Mouse (Mus musculus): ENCODE results near the gene Zfp69.

Zfp69 gene

DNA sequence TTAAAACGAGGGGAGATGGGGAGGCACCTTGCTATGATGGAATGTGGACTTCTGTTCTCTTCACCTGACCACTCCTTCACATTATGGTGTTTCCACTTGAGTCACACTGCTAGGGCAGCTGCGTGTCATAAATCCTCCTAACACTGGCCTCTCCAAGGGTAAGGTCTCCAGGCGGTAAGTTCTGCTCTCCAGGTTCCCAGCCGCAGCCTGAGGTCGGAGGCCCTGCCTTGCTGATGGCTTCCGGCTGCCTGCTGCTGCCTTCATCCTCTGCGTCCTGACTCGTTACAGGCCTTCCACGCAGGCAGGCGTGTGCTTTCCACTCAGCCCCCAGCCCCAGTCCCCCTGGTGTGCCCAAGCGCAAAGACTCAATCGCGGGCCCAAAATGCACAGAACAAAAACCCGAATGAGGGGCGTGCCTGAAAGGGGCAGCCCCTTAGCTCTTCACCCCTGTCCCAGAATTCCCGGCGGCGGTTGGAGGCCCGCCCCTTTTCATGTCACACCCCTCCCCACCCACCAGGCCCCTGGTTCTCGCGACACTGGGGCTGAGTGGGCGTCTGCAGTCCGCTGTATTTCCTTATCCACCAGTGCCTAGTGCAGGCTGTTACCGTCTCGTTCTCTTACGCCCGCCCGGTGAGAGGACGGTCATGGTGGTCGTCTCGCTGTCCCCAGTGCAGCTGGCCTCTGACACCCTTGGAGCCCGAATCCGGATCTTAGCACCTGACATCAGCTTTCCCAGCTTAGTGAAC, 26.8 kb downstream of the Zfp69 start, which contains the start of gene Exo5:
Gene Exo5, minus strand, starts transcription at position 464 of the 746 bp plus-strand sequence.
- DNase-seq = peak; percentile 90

DNA sequence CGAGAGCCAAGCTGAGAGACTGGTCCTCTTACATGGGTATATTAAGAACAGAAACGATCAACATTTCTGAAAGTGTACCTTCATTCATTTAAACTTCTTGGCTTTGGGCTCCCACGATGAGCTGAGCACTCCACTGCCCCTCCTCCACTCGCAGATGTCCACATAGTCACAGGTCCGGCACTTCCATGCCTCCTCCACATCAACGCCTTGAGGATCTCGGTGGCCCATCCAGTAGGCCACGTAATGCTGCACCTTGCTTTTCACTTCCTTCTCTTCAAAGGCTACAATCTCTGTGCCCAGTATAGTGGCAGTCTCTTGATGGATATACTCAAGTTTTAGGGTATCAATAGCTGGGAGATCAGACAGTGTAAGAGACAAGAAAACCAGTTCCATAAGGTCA, 30.0 kb downstream of the Zfp69 start:
- no peak for DNase-seq

DNA sequence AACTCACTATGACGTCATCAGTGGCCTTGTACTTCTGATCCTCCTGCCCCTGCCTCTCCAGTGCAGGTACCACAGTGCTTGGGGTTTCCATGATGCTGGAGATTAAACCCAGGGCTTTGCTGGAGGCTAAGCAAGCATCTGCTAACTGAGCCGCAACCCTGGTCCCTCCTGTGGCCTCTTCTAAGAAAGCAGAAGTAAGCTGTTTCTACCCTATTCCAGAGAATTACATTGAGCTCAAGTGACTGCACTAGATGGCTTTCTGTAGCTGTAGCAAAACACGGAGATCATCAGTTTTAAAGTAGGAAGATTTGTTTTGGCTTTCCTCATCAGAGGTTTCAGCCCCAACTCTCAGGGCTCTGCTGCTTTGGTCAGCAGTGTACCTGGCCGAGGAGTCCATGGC, 37.0 kb downstream of the Zfp69 start:
- no peak for DNase-seq

DNA sequence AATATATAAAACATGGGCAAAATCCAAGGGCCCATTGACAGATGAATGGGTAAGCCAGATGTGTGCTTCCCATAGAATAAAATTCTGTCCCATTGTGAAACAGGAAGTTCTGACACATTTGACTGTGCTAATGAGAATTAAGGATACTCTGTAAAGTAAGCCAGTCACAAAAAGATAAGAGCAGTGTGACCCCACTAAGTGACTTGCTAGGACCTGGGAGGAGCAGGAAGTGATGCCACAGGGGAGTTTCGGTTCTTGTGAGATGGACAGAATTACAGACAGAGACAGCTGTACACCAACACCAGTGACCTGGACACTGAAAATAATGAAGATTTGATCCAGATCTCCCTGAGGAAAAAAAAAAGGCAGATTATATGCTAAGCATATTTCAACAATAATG, 37.6 kb downstream of the Zfp69 start:
- no peak for DNase-seq

DNA sequence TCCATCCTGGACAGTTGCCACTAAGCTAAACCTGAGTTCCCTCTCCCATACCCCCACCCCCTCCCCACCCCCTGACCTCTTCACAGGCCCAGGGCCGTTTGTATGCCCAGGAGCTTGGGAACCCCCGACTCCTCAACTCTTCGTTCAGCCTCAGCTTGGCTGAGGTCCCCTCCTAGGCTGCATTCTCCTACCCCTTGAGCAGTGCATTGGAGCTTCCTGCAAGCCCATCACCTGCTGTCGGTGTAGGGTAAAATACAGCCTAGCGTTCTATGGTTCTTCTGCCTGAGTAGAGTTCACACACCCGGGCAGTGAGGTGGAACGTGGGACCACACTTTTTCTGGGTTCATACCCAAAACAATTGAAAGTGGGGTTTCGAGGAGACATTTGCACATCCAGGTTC, 38.1 kb downstream of the Zfp69 start:
- no peak for DNase-seq

DNA sequence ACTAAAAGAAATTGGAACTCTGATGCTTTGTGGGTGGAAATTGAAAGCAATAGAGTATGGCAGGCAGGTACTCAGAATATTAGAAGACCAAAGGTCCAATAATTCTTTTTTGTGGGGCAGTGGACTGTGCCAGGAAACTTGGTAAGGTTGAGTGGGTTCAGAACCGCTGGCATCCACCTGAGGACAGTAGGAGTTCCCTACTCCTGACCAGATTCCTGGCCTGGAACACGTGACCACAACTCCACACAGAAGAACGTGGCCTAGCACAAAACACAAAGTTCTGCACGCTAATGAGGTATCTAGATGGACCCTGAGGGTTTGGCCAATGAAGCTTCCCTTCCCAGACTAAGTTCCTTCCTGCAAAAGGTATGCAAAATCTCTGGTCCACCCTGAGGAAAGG, 38.6 kb downstream of the Zfp69 start:
- DNase-seq = peak; percentile 64

DNA sequence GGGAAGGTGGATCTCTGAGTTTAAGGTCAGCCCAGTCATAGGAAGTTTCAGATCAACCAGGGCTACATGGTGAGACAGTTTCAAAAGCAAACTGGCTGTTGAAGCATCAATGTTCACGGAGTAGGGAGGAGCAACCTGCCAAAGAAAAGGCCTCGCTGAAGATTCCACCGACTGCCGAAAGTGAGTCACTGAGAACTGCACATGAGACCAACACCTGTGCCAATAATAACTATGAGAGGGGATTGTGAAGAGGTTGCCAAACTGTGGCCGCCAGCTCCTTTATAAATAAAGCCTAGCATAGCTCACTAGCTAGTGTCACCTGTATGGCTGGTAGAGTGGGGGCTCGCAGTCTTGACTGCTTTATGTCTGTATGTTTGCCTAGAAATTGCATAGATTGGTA, 40.4 kb downstream of the Zfp69 start:
- no peak for DNase-seq

DNA sequence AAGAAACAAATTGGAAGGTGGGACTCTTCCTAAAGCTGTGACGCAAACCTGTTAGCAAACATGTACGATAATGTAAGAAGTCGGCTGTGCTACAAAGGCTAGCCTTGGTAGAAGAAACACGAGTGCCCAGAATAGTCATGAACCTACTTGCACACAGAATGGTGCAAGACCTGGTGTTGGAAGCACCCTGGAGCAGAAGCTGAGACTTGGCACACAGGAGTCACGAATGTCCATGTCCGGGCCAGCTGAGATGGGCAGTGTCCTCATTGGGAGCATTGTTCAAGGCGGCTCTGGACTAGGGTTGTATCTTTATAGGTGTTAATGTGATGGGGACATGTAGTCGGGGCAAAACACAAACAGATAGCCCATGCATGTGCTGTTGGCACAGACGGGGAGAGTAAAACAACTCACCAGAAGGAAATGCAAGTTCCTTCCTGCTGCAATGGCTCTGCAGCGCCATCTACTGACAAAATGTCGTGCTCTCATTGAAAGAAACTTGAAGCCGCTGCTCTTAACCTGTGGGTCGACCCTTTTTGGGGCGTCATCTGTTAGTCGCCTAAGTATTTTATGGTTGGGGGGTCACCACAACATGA, 41.8 kb downstream of the Zfp69 start:
- DNase-seq = peak; percentile 52

DNA sequence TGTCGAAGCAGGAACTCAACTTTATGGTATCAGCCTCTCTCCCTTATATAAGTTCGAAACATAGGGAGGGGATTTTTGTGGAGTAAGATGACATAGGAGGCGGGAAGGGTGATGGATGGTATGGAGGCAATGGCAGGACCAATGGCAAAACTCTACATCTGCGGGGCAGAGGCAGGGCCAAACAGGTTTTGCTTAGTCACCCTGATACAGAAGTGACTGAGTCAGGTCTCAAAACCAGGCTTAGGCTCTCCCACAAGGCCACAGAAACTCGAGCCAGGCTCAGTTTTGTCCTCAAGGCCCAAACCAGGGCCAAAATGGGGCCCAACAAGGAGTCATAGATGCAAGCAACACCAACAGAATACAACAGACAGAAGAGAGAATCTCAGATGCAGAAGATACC, 45.9 kb downstream of the Zfp69 start:
- no peak for DNase-seq

DNA sequence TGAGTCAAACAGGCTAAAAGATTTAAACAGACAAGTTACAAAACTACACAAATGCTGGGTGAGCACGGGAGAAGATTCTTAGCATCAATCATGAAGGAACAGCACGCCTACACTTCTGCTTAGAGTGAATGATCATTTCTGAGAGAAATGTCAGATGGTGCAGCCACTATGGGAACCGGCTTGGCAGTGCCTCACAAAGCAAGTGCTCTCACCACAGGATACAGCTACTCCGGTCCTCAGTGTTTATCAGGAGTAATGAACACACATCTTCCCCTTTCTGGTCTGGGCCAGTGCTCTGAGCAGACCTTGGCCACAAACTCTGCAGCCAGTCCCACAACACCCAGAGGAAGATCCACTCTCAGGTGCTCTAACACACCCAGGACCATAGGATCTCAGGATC, 47.0 kb downstream of the Zfp69 start:
- no peak for DNase-seq

DNA sequence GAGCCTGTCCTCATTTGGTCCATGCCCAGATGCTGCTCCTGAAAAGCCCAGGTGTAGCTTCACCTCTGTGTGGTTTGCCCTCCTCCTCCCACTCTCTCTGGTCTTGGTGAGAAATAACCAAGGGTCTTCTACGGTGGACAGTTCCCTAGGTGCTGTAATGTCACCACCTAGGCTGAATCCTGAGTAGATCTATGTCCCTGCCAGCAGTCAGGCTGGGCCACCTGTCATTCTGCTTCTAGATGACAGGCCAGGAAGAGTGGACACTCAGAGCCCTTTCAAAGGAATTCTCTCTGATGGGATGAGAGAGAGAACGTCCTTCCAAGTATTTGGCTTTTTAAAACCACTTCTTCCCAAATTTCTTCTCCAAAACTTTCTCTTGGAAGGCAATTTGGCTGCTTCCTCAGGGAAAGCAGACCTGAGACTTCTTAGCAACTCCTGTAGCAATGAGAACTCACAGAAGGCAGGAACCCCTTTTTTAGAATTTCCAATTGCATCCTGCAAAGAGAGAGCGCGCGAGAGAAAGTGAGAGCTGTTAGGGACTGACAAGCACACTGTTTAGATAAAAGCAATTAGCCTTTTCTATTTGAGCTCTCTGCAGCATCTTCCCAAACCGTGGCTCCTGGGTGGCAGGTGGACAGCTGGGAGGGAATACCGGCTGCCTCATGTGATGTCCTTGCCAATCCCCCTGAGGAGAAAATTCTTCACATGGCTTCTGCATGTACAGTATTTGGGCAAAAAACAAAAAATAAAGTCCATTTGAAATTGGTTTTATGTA, 55.5 kb downstream of the Zfp69 start:
- no peak for DNase-seq

DNA sequence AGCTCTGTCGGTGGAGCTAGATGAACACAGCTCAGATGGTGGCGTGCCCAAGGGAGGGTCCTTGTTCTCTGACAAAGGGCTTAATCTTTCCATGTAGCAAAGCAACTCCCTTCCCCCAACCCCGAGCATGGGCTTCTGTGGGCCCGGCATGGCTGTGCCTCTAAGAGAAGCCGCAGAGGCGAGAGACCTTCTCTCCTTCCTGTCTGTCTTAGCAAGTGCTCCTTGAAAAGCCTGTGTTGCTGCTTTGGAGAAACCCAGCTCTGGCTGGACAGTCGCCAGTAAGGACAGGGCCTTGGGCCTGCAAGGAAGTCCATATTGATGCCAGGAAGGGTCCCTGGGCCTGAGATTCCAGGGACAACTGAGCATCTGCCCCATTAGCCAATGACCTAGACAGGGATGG, 56.3 kb downstream of the Zfp69 start:
- DNase-seq = no peak

DNA sequence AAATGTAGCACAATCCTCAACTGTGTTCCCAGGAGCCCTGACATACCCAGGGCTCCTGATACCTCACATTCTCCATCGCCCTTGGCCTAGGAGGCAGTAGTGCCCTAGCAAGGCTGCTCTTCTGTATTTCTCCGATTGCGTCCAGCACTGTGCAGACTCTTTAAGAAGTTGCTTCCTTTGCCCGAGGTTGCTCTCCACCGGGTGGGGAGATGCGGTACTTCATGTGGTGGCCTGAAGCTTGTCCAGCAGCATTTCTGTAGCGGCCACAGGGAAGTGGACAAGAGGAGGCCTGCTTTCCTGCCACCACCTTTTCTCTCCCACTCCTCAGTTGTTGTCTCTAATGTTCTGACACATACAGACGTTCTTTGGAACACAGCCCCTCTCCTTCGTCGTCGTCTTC, 56.9 kb downstream of the Zfp69 start:
- no peak for DNase-seq

DNA sequence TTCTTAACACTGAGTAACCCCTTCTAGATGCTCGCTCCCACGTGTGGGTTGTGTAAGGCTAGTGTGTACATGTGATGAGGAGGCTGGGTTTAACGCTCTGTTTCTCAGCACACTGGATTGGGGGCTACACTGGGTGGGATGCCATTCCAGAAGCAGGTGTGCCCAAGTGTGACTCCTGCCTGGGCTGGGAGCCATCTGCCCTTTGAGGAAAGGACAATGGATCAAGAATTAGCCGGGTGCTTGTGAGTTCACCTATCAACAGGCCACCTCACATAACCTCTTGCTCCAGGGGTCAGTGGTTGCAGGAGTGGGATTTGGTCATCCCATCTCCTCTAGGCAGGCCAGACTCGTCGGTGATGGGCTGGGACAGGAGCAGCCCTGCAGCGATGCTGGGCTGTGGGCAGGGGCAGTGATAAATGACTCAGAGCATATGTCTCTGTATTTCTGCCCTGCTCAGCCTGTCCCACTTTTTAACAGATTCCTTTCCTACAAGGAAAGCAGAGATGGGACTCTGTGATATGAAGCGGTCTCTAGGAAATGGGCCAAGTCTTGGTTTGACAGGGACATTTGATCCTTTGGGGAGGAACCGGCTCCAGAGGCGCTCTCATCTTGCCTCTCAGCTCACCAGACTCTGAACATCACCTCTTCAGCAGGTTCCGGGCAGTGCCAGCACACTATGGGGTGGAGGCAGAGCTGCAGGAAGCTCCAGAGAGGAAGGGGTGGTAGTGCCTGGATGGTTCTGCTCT, 57.7 kb downstream of the Zfp69 start:
- no peak for DNase-seq

DNA sequence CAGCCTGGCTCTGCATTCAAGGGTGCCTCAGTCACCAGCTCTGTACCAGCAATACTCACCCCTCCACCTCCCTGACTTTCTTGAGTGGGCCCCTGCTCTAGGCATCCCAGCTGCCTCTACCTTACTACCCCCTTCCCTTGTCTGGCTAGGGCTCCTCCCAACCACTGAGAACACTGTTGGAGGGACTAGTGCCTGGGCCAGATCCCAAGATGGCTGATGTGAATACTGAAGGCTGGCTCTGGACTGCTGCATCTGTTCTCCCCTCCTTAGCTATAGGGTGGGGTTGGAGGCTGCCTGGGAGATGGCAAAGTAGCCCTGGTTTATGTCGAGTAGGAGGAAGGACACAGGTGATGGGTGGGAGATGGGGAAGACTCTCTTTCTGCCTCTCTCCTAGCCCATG, 59.0 kb downstream of the Zfp69 start:
- DNase-seq = no peak

DNA sequence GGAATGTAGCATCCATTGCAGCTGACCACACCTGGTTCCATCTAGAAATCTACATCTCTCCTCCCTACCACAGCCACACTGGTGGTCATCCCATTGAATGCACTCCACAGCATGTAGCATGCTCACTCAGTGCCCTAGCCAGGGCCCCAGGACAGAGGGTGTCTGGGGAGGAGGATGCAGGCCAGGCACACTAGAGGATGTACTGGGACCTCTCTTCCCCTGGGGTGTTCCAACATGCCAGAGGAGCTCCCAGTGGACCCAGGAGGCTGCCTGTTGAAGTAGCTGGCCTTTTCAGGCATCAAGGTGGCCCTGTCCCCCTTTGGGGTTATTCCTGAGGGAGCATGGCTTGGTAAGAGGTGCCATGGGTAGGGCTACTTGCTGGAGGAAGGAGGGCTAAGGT, 59.5 kb downstream of the Zfp69 start:
- DNase-seq = no peak

DNA sequence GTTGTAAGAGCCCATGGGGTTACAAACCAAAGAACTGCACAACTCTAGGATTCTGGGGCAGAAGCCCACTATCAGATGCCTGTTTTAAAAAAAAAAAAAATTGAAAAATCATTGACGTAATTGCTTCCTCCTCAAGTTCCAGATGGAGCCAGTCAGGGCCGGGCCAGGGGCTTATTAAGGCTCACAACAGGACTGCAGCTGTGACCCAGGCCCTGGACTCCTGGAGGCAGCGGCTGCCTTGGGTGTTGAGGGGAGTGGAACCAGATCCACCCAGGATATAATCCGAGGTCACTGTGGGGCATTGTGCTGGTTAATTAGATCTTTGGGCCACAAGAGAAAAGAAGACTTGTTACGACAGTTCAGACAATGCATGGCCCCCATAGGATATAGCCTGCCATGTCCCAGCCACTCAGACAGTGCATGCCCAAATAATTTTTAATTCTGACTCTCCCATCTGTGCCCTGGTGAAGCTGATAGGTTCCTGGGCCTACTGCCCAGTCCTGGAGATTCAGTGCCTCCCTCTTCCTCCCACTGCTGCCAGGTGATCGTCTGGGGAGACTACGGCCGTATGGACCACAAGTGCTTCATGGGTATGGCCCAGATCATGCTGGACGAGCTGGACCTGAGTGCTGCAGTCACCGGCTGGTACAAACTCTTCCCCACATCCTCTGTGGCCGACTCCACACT, 60.6 kb downstream of the Zfp69 start:
- DNase-seq = no peak

DNA sequence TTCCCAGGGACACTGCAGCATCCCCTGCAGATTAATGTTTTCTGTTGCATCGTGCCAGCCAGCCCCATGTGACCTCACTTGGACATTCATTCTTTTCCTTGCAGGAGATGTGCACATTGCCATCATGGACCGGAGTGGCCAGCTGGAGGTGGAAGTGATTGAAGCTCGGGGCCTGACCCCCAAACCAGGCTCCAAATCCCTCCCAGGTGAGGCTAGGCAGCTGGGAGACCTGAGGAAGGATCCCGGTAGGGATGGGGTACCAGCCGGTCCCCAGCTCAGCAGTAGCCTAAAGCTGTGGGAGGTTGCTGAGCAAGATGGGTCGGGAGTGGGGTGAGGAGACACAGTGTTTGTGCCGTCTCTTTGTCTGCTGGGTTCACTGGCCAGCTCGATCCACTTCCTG, 62.6 kb downstream of the Zfp69 start:
- DNase-seq = no peak

DNA sequence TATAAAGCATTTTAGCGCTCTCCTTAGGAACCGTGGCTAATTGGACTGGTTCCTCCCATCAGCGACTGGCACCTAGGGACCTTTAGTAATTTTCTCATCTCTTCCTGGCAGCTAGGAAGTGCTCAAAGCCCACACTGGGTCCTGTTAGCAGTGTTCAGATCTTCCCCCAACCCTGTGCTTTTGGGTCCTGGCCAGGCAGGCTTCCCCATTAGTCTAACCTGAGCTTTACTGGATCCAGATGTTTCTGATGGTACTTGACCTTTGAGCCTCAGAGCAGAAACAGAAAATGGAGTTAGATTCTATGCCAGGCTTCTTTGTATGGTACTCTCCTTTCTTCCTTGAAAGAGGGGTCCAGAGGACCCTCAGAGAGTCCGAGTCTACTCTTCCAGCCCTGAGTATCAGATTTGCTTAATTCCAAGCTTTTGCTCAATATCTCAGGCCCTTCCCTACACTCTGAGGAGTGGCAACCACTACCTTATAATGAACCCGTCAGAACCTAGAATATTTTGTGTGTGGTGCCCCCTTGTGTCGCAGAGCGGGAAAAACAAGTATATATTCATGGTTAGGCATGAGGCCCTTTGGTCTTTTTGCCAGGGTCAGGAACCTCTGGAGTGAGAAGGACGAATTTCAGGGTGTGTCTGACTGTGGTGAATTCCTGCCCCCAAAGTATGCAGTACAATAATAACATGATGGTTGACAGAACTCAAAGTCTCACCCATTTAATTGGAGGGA, 64.0 kb downstream of the Zfp69 start:
- DNase-seq = peak; percentile 78

DNA sequence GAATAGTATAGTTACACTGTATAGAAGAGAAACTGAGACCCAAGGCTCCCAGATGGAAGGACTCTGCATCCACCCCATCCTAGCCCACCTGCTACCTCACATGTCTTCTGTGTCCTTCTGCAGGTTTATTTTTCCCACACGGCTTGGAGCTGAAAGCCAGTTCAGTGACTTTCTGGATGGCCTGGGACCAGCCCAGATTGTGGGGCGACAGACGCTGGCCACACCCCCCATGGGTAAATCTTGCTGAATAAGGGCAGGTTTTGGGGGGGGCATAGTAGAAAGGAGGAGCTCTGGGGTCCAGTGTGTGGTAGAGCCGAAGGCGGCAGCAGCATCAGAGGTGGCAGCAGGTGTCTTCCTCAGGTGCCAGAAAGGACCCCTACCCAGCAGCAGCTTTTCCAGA, 64.7 kb downstream of the Zfp69 start:
- no peak for DNase-seq

DNA sequence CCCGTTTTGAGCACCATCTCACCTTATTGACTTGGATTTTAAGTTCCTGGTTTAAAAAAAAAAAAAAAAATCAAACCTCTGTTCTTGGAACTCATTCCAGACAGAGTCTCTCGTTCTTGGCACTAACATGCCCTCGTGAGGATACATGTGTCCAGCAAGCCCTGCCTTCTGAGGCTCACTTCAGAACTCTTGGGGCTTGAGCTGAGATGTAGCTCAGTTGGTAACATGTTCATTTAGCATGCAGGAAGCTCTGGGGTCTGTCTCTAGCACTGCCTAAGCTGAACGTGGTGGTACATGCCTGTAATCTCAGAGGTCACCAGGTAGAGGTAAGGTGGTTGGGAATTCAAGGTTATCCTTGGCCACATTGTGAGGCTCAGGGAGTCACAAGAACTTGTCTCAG, 65.4 kb downstream of the Zfp69 start:
- peak; percentile 19 for DNase-seq

Data from kidney, adult 9 months (tissue).